27 mouse cellular contexts compared by ENCODE assay signal in the genomic region with DNA sequence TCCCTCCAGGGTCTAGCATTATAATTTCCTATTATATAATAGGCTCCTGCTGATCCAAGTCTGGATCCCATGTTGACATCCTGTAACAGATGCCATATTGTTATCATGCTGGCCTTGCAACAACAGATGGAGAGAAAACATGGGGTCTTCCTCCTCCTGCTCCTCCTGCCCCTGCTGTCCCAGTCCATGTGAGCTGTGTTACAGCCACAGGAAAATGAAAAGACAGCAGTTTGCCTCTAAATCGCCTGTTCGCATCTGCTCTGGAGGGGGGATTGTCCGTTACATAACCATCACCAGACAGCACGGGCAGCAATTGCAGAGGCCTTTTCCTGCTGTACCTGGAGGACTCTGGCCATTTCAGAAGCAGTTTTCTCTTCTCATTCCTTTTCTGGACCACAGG.
DNase-seq lines count a peak whose midpoint lies in the region; ATAC-seq and TF ChIP-seq lines count a peak whose summit lies in the region.
"Had no signal": no experiment of that assay in that cellular context is flagged by ENCODE, and none has a peak within 500 bp of the region (broad histone marks: within the 10 kb centered on the region; RNA-seq: fewer than 3 reads in every experiment).

No protein-coding gene starts in this region.

- no peak overlapping the region for H3K27ac ChIP-seq in midbrain, postnatal 0 days (ENCODE audit: low read depth, low read length)
- H3K27ac ChIP-seq in midbrain, embryonic 13.5 days: no peak overlapping the region
- H3K27ac ChIP-seq in cerebellum, adult 2 months (ENCODE audit: insufficient read depth, low read length): no peak overlapping the region
- H3K27ac ChIP-seq: embryonic facial prominence, embryonic 13.5 days; hindbrain, embryonic 14.5 days; layer of hippocampus, adult 2 months; left cerebral cortex, adult 2 months; liver, embryonic 13.5 days; midbrain, embryonic 12.5 days had no signal

- 91% methylated on average over 4 of the region's 4 CpGs for WGBS in midbrain, postnatal 0 days
- WGBS in midbrain, embryonic 13.5 days: 70% methylated on average over 4 of the region's 4 CpGs
- WGBS in cerebellum, adult 2 months: 7% methylated on average over 4 of the region's 4 CpGs

- H3K36me3 ChIP-seq in midbrain, postnatal 0 days (ENCODE audit: insufficient read depth, low read length): no peaks in the 10 kb centered on the region
- H3K36me3 ChIP-seq in midbrain, embryonic 13.5 days: no peaks in the 10 kb centered on the region
- H3K36me3 ChIP-seq: embryonic facial prominence, embryonic 13.5 days; liver, embryonic 13.5 days; midbrain, embryonic 12.5 days had no signal

- no peaks in the 10 kb centered on the region for H3K9me3 ChIP-seq in midbrain, postnatal 0 days (ENCODE audit: low read length)
- no peaks in the 10 kb centered on the region; the same call in 1 of the 2 replicates for H3K9me3 ChIP-seq in midbrain, embryonic 13.5 days
- H3K9me3 ChIP-seq: embryonic facial prominence, embryonic 13.5 days; liver, embryonic 13.5 days; midbrain, embryonic 12.5 days had no signal

- no peak for ATAC-seq in midbrain, postnatal 0 days (ENCODE audit: low FRiP score)
- ATAC-seq in midbrain, embryonic 13.5 days: no peak
- ATAC-seq: forebrain, embryonic 16.5 days; lung, postnatal 0 days had no signal

- TF ChIP-seq POLR2A in cerebellum, adult 2 months (IDR thresholded peaks at IDR 0.05; ENCODE audit: borderline replicate concordance, insufficient read depth, low read length): no peak

- no peaks in the 10 kb centered on the region for H3K4me1 ChIP-seq in midbrain, postnatal 0 days (ENCODE audit: insufficient read depth, low read length)
- no peaks in the 10 kb centered on the region for H3K4me1 ChIP-seq in midbrain, embryonic 13.5 days (replicated peaks)
- H3K4me1 ChIP-seq in cerebellum, adult 2 months (ENCODE audit: control insufficient read depth, insufficient read depth, low read length): no peaks in the 10 kb centered on the region
- H3K4me1 ChIP-seq: embryonic facial prominence, embryonic 13.5 days; liver, embryonic 13.5 days; megakaryocyte, embryonic 14.5 days; midbrain, embryonic 12.5 days had no signal

- DNase-seq in midbrain, postnatal 0 days (ENCODE audit: low spot score): peak; percentile 33
- peak; percentile 10 to 32 for DNase-seq in cerebellum, adult 2 months
- peak; percentile 45 to 52 for DNase-seq in cerebellum, postnatal 14 days
- DNase-seq in gastrocnemius, adult 18-20 months (ENCODE audit: low spot score): no peak
- no peak for DNase-seq in embryo, embryonic 10 days (ENCODE audit: low spot score)
- DNase-seq: adrenal gland, adult 2 months; adrenal gland, postnatal 36 days; B cell, adult 2 months; gastrocnemius, postnatal 10 days; heart, postnatal 36 days; kidney, adult 2 months; kidney, postnatal 36 days; liver, embryonic 13.5 days; lung, adult 18-20 months; lung, postnatal 4 days; thymus, adult 2 months; thymus, postnatal 4 days had no signal

- no peak overlapping the region for H3K4me3 ChIP-seq in midbrain, postnatal 0 days (ENCODE audit: low read depth, low read length)
- no peak overlapping the region for H3K4me3 ChIP-seq in midbrain, embryonic 13.5 days (replicated peaks)
- H3K4me3 ChIP-seq in cerebellum, adult 2 months (replicated peaks; ENCODE audit: insufficient read depth, low read depth, low read length): no peak overlapping the region
- H3K4me3 ChIP-seq: embryonic facial prominence, embryonic 13.5 days; erythroblast, embryonic 14.5 days; layer of hippocampus, adult 2 months; left cerebral cortex, adult 2 months; liver, embryonic 13.5 days; megakaryocyte, embryonic 14.5 days; midbrain, embryonic 12.5 days had no signal

- H3K4me2 ChIP-seq in midbrain, postnatal 0 days (ENCODE audit: low read depth, low read length, poor library complexity, severe bottlenecking): no peak overlapping the region
- no peak overlapping the region for H3K4me2 ChIP-seq in midbrain, embryonic 13.5 days (replicated peaks)
- H3K4me2 ChIP-seq: embryonic facial prominence, embryonic 13.5 days; hindbrain, embryonic 14.5 days; liver, embryonic 13.5 days; midbrain, embryonic 12.5 days had no signal

- no peak for TF ChIP-seq CTCF in midbrain, postnatal 0 days (IDR thresholded peaks at IDR 0.05)
- TF ChIP-seq CTCF in cerebellum, adult 2 months (IDR thresholded peaks at IDR 0.05; ENCODE audit: borderline replicate concordance, insufficient read depth, low read depth, low read length): no peak

- no peaks in the 10 kb centered on the region for H3K27me3 ChIP-seq in midbrain, postnatal 0 days (ENCODE audit: insufficient read depth, low read length)
- no peaks in the 10 kb centered on the region for H3K27me3 ChIP-seq in midbrain, embryonic 13.5 days
- H3K27me3 ChIP-seq in cerebellum, adult 2 months (ENCODE audit: control insufficient read depth, insufficient read depth, low read length): no peaks in the 10 kb centered on the region
- H3K27me3 ChIP-seq: embryonic facial prominence, embryonic 13.5 days; liver, embryonic 13.5 days; megakaryocyte, embryonic 14.5 days; midbrain, embryonic 12.5 days had no signal

- H3K9ac ChIP-seq in midbrain, postnatal 0 days (replicated peaks; ENCODE audit: low read length, poor library complexity, severe bottlenecking): no peak overlapping the region
- H3K9ac ChIP-seq in midbrain, embryonic 13.5 days (replicated peaks): no peak overlapping the region
- H3K9ac ChIP-seq: embryonic facial prominence, embryonic 13.5 days; hindbrain, embryonic 14.5 days; liver, embryonic 13.5 days; midbrain, embryonic 12.5 days had no signal

Comparison
In these comparisons a context has a peak if more than half of its experiments do, and no peak if none do; other contexts are left out.
1. DNase-seq: peak in midbrain, postnatal 0 days (single experiment), cerebellum, adult 2 months (2 of 2) and cerebellum, postnatal 14 days (2 of 2); none in gastrocnemius, adult 18-20 months (single experiment) and embryo, embryonic 10 days (single experiment).